Mouse (Mus musculus): Measurements from ENCODE around the gene Abtb2. TPM values are rescaled to one million over a fixed set of nuclear protein-coding genes. Genes with fewer than 3 reads are reported as not detected.

Abtb2 gene
- polyA plus RNA-seq, 1 experiment from 2014 or later, result 4.4 TPM

- WGBS, result 83% methylated on average over 4 of the region's 4 CpGs
- Histone ChIP-seq H3K4me1 (replicated peaks; ENCODE audit: control insufficient read depth, insufficient read depth, low read length) (peaks cover 6% of the 10 kb centered on the region; the same call in 1 of the 2 replicates), H3K9me3 (ENCODE audit: control insufficient read depth, low read length) (no peaks in the 10 kb centered on the region), H3K4me3 (ENCODE audit: low read depth, low read length) (no peak overlapping the region), H3K4me2 (ENCODE audit: low read length) (no peak overlapping the region), H3K9ac (ENCODE audit: low read length) (no peak overlapping the region), H3K36me3 (ENCODE audit: control insufficient read depth, insufficient read depth, low read length) (no peaks in the 10 kb centered on the region), H3K27me3 (replicated peaks; ENCODE audit: control insufficient read depth, insufficient read depth, low read length) (no peaks in the 10 kb centered on the region), H3K27ac (ENCODE audit: low read depth) (no peak overlapping the region)
- no peak for ATAC-seq (replicated peaks; ENCODE audit: low FRiP score, low TSS enrichment, low read depth)
- DNase-seq (ENCODE audit: low spot score), result no peak
Observed at GRCm38 (mm10) chr2:103694777-103695563, 128.9 kb downstream of the Abtb2 start.

GRCm38 (mm10) chr2:103696177-103696576, 130.1 kb downstream of the Abtb2 start:
- WGBS, result 51% methylated on average over 3 of the region's 3 CpGs
- no peak overlapping the region for H3K27ac ChIP-seq (ENCODE audit: low read depth)
- H3K27me3 ChIP-seq (replicated peaks; ENCODE audit: control insufficient read depth, insufficient read depth, low read length), result no peaks in the 10 kb centered on the region
- no peak overlapping the region for H3K4me2 ChIP-seq (ENCODE audit: low read length)
- 0 out of 2 replicates have a peak, but pooled peaks cover 2% of the 10 kb centered on the region for H3K4me1 ChIP-seq (replicated peaks; ENCODE audit: control insufficient read depth, insufficient read depth, low read length)
- no peak overlapping the region for H3K4me3 ChIP-seq (ENCODE audit: low read depth, low read length)
- H3K36me3 ChIP-seq (ENCODE audit: control insufficient read depth, insufficient read depth, low read length), result no peaks in the 10 kb centered on the region
- no peak for ATAC-seq (replicated peaks; ENCODE audit: low FRiP score, low TSS enrichment, low read depth)
- H3K9ac ChIP-seq (ENCODE audit: low read length), result no peak overlapping the region
- no peak for DNase-seq (ENCODE audit: low spot score)
- no peaks in the 10 kb centered on the region for H3K9me3 ChIP-seq (ENCODE audit: control insufficient read depth, low read length)

- WGBS, result 81% methylated on average over 12 of the region's 12 CpGs
- ATAC-seq (replicated peaks; ENCODE audit: low FRiP score, low TSS enrichment, low read depth) (no peak), DNase-seq (ENCODE audit: low spot score) (no peak)
- H3K9me3 ChIP-seq (ENCODE audit: control insufficient read depth, low read length), result no peaks in the 10 kb centered on the region
- no peak overlapping the region for H3K4me3 ChIP-seq (ENCODE audit: low read depth, low read length)
- H3K27ac ChIP-seq (ENCODE audit: low read depth), result no peak overlapping the region
- no peaks in the 10 kb centered on the region for H3K27me3 ChIP-seq (replicated peaks; ENCODE audit: control insufficient read depth, insufficient read depth, low read length)
- H3K36me3 ChIP-seq (ENCODE audit: control insufficient read depth, insufficient read depth, low read length), result no peaks in the 10 kb centered on the region
- H3K4me1 ChIP-seq (replicated peaks; ENCODE audit: control insufficient read depth, insufficient read depth, low read length), result 0 out of 2 replicates have a peak, but pooled peaks cover 2% of the 10 kb centered on the region
- H3K4me2 ChIP-seq (ENCODE audit: low read length), result no peak overlapping the region
- H3K9ac ChIP-seq (ENCODE audit: low read length), result no peak overlapping the region
Observed at GRCm38 (mm10) chr2:103700514-103700913, 134.4 kb downstream of the Abtb2 start.

DNA sequence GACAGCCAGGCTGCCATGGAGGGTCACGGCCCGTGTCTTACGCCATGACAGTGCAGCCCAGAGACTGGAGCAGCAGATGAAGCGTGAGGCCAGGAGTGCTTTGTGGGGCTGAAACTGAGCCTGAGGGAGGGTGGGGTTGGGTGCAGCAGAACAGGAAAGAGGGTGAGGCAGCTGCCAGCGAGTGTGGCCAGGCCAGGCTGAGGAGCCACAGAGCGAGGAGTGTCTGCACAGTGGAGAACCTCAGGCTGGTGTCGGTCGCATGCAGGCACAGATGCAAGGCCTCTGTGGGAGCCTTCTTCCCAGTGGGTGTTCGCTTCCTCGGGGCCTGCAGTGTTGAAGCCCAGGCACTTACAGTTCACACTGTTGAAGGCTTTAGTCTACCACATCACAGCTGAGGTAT, 137.2 kb downstream of the Abtb2 start:
- no peak for ATAC-seq (replicated peaks; ENCODE audit: low FRiP score, low TSS enrichment, low read depth)
- 75% methylated on average over 10 of the region's 10 CpGs for WGBS
- no peak for DNase-seq (ENCODE audit: low spot score)
- H3K4me3 ChIP-seq (ENCODE audit: low read depth, low read length), result no peak overlapping the region
- H3K9me3 ChIP-seq (ENCODE audit: control insufficient read depth, low read length), result no peaks in the 10 kb centered on the region
- H3K9ac ChIP-seq (ENCODE audit: low read length), result no peak overlapping the region
- no peak overlapping the region for H3K27ac ChIP-seq (ENCODE audit: low read depth)
- no peaks in the 10 kb centered on the region for H3K27me3 ChIP-seq (replicated peaks; ENCODE audit: control insufficient read depth, insufficient read depth, low read length)
- no peak overlapping the region for H3K4me2 ChIP-seq (ENCODE audit: low read length)
- no peaks in the 10 kb centered on the region for H3K36me3 ChIP-seq (ENCODE audit: control insufficient read depth, insufficient read depth, low read length)
- H3K4me1 ChIP-seq (replicated peaks; ENCODE audit: control insufficient read depth, insufficient read depth, low read length), result peaks cover 7% of the 10 kb centered on the region; the same call in 1 of the 2 replicates

GRCm38 (mm10) chr2:103703865-103704264, 137.8 kb downstream of the Abtb2 start:
- H3K9ac ChIP-seq (ENCODE audit: low read length), result no peak overlapping the region
- no peak overlapping the region for H3K27ac ChIP-seq (ENCODE audit: low read depth)
- no peak for DNase-seq (ENCODE audit: low spot score)
- no peak overlapping the region for H3K4me3 ChIP-seq (ENCODE audit: low read depth, low read length)
- H3K4me2 ChIP-seq (ENCODE audit: low read length), result no peak overlapping the region
- peaks cover 7% of the 10 kb centered on the region; the same call in 1 of the 2 replicates for H3K4me1 ChIP-seq (replicated peaks; ENCODE audit: control insufficient read depth, insufficient read depth, low read length)
- ATAC-seq (replicated peaks; ENCODE audit: low FRiP score, low TSS enrichment, low read depth), result no peak
- no peaks in the 10 kb centered on the region for H3K9me3 ChIP-seq (ENCODE audit: control insufficient read depth, low read length)
- WGBS, result 52% methylated on average over 4 of the region's 4 CpGs
- no peaks in the 10 kb centered on the region for H3K27me3 ChIP-seq (replicated peaks; ENCODE audit: control insufficient read depth, insufficient read depth, low read length)
- no peaks in the 10 kb centered on the region for H3K36me3 ChIP-seq (ENCODE audit: control insufficient read depth, insufficient read depth, low read length)

DNA sequence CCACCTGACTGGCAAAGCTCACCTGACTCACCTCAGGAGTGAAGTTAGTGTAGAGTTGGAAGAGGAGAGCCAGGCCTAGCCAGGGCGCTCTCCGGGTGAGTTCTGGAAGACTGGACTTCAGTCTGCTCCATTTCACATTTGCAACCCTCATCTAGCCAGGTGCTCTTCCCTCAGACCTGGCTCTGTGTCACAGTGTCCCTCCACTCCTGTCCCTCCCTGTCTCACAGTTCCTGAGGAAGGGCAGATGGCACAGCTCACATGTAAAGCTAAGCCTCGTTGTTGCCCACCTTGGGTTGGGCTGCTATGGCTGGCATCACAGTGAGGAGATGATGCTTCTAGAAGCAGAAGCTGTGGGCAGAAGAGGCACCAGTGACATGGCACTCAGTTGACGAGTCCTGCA, 139.7 kb downstream of the Abtb2 start:
- peaks cover 6% of the 10 kb centered on the region; the same call in 1 of the 2 replicates for H3K36me3 ChIP-seq (ENCODE audit: control insufficient read depth, insufficient read depth, low read length)
- no peaks in the 10 kb centered on the region for H3K9me3 ChIP-seq (ENCODE audit: control insufficient read depth, low read length)
- DNase-seq (ENCODE audit: low spot score) (no peak), ATAC-seq (replicated peaks; ENCODE audit: low FRiP score, low TSS enrichment, low read depth) (no peak; the same call in 1 of the 2 replicates)
- WGBS, result 78% methylated on average over 4 of the region's 4 CpGs
- no peak overlapping the region for H3K27ac ChIP-seq (ENCODE audit: low read depth)
- no peak overlapping the region for H3K4me3 ChIP-seq (ENCODE audit: low read depth, low read length)
- no peak overlapping the region for H3K4me2 ChIP-seq (ENCODE audit: low read length)
- H3K27me3 ChIP-seq (replicated peaks; ENCODE audit: control insufficient read depth, insufficient read depth, low read length), result no peaks in the 10 kb centered on the region
- no peak overlapping the region for H3K9ac ChIP-seq (ENCODE audit: low read length)
- peaks cover 7% of the 10 kb centered on the region; the same call in 1 of the 2 replicates for H3K4me1 ChIP-seq (replicated peaks; ENCODE audit: control insufficient read depth, insufficient read depth, low read length)

DNA sequence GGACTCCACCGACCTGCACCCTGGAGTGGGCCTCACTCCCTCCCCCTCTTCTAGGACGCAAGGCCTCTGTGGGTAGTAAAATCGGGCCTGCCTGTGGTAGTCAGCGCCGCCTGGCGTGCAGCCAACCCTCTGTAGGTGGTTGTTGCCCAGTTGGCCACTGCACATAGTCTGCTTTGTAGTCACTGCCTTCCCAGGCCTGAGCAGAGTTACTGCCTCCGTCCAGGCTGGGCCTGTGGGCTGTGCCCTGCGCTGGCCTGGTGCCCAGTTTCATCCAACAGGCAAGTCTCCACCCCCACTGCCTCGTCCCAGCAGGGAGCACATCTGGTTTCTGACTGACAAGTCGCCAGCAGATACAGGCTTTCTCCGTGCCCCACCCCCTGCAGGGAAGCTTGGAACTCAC, 140.1 kb downstream of the Abtb2 start:
- Histone ChIP-seq H3K4me3 (ENCODE audit: low read depth, low read length) (no peak overlapping the region), H3K27me3 (replicated peaks; ENCODE audit: control insufficient read depth, insufficient read depth, low read length) (no peaks in the 10 kb centered on the region), H3K4me1 (replicated peaks; ENCODE audit: control insufficient read depth, insufficient read depth, low read length) (peaks cover 7% of the 10 kb centered on the region; the same call in 1 of the 2 replicates), H3K36me3 (ENCODE audit: control insufficient read depth, insufficient read depth, low read length) (peaks cover 6% of the 10 kb centered on the region; the same call in 1 of the 2 replicates), H3K27ac (ENCODE audit: low read depth) (no peak overlapping the region), H3K4me2 (ENCODE audit: low read length) (no peak overlapping the region), H3K9me3 (ENCODE audit: control insufficient read depth, low read length) (no peaks in the 10 kb centered on the region), H3K9ac (ENCODE audit: low read length) (no peak overlapping the region)
- WGBS, result 41% methylated on average over 11 of the region's 11 CpGs
- peak; percentile 72 for ATAC-seq (replicated peaks; ENCODE audit: low FRiP score, low TSS enrichment, low read depth)
- DNase-seq (ENCODE audit: low spot score), result no peak

GRCm38 (mm10) chr2:103707056-103707776, 141.1 kb downstream of the Abtb2 start:
- Histone ChIP-seq H3K27me3 (replicated peaks; ENCODE audit: control insufficient read depth, insufficient read depth, low read length) (no peaks in the 10 kb centered on the region), H3K27ac (ENCODE audit: low read depth) (no peak overlapping the region), H3K9ac (ENCODE audit: low read length) (no peak overlapping the region), H3K4me1 (replicated peaks; ENCODE audit: control insufficient read depth, insufficient read depth, low read length) (peaks cover 7% of the 10 kb centered on the region; the same call in 1 of the 2 replicates), H3K36me3 (ENCODE audit: control insufficient read depth, insufficient read depth, low read length) (peaks cover 6% of the 10 kb centered on the region; the same call in 1 of the 2 replicates), H3K4me2 (ENCODE audit: low read length) (no peak overlapping the region), H3K9me3 (ENCODE audit: control insufficient read depth, low read length) (no peaks in the 10 kb centered on the region), H3K4me3 (ENCODE audit: low read depth, low read length) (no peak overlapping the region)
- DNase-seq (ENCODE audit: low spot score) (no peak), ATAC-seq (replicated peaks; ENCODE audit: low FRiP score, low TSS enrichment, low read depth) (no peak)
- 90% methylated on average over 6 of the region's 6 CpGs for WGBS
